Mouse (Mus musculus): ENCODE data around the gene Col1a2. TPM values are rescaled to one million over a fixed set of nuclear protein-coding genes. Genes with fewer than 3 reads are reported as not detected.
A peak's percentile ranks its signal among the peaks of the same experiment; 100 is the strongest.

Col1a2 gene
- total RNA-seq (2021) = 100 to 1,000 TPM; 127 to 394 TPM
- long read RNA-seq, experiment 1, partial matches to known transcripts = 206 of 231 reads
- long read RNA-seq, experiment 1, other reads (novel, unspliced or antisense) = 25 of 231 reads
- long read RNA-seq, experiment 2, partial matches to known transcripts = 64 of 74 reads
- long read RNA-seq, experiment 2, other reads (novel, unspliced or antisense) = 10 of 74 reads

DNA sequence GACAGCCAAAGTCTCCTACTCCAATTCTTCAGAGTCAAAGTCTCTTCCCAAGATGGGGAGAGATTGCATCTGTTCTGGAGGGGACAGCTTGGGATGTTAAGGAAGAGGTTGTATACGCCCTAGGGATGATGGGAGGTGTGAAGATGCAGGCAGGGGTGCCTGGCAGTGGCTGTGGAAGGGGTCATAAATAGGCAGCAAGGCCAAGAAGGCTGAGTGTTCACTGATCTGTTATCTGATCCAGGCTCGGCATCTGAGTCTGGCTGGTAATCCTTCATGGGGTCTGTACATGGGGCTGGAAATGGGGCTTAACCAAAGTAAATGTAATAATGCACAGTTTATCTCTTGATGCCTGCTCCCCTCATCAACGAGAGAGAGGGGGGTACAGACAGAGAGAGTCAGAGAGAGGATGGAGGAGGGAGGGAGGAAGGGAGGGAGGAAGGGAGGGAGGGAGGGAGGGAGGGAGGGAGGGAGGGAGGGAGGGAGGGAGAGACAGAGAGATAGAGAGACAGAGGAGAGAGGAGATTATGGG lies at the start of gene Col1a2:
Gene Col1a2 (plus strand): TSS at position 212 of the 529 bp plus-strand sequence.
- Histone ChIP-seq H3K4me3 (peak within 1 kb of the TSS; percentile 77), H3K27ac (peak within 1 kb of the TSS; percentile 89)
- TF ChIP-seq CTCF (IDR thresholded peaks at IDR 0.05) = no peak
- intact Hi-C loops (cut with DNase I) = loop anchor here (5.0 kb wide), 2 partner anchors 47 to 92 kb away; no protein-coding TSS in a partner anchor
- no peak for DNase-seq

DNA sequence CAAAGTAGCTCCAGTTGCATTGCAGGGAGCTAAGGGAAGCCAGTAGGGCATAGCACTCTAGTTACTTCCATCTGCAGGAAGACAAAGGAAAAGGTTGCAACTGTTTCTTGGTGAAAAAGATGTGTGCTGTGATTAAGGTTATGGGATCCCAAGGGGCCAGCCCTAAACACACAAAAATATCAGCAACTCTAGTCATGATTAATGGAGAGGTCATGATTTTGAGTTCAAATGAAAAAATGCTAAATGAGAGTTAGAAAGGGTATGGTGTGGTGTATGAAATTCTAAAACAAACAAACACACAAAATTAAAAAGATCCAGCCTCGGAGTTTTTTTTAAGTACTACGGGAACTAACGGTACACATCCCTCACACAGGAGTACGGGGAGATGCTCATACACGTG lies 49.1 kb upstream of the Col1a2 start:
- Histone ChIP-seq H3K4me3 (no peak overlapping the region), H3K27ac (peak overlapping the region; percentile 81)
- intact Hi-C loops (cut with DNase I) = loop anchor here (5.0 kb wide), 1 partner anchor 47 kb away; the partner anchor contains the start of gene Col1a2
- DNase-seq = no peak
- no peak for TF ChIP-seq CTCF (IDR thresholded peaks at IDR 0.05)

DNA sequence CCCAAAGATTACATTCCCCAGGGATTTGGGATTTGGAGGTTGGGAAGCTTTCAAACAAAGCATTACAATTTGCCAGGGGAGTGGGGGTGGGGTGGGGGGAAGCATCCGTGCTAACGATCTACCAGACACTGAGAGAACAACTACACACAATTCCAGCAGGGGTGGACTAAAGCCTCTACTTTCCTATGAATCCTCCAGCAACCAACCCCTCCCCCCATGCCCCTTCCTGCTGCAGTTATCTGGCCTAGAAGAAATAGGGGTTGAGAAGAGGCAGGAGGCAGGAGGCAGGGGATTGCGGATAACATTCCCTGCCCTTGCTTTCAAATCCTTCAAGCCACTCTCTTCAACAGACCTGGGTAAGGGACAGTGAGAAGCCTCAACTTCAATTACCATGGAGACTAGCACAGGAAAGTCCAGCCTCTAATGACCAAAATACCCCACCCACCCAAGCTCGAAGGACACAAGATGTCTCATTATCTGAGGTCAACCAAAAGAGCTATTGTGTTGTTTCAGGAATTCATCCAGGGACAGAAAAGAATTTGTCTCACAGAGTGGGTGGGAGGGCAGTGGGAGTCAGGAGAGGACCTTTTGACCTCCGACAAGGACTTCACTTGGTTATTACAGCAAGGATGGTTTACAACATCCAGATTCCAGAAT lies 48.5 kb upstream of the Col1a2 start:
- no peak for DNase-seq
- H3K4me3 ChIP-seq = no peak overlapping the region; the same call in 1 of the 2 replicates
- TF ChIP-seq CTCF (IDR thresholded peaks at IDR 0.05) = no peak
- intact Hi-C loops (cut with DNase I) = loop anchor here (5.0 kb wide), 1 partner anchor 46 kb away; the partner anchor contains the start of gene Col1a2
- H3K27ac ChIP-seq = peak overlapping the region; percentile 81

DNA sequence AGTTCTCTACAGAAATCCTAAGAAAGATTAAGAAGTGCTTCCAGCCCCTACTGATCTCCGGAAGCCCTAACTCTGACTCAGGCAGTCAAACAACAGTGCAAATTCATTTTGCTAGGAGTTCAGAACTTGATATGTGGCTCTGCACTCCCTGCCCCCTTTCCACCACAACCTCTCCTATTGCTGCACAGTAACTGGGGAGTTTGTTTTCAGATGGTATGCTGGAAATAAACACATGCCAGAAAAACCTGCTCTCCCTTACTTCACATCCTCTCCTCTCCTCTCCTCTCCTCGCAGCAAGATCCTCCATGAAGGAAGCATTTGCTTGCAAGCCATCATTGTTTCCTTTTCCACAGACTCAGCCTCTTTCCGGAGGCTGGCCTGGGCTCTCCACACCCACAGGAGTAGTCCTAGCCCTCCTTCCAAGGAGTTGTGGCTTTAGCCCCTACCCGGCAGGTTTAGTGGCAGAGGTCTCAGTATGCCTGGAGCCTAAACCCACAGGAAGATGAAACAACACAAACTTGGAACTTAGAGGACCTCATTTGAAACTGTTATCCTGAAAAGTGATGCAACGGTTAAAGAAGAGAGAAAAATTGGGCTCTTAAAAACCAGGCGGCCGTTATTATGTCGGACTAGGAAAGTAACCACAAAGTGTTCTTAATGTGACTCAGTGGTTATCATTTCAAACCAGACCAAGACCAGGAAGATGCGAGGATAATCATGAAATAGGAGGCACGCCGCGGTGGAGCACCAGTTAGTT lies 47.7 kb upstream of the Col1a2 start:
- no peak for TF ChIP-seq CTCF (IDR thresholded peaks at IDR 0.05)
- DNase-seq = peak; percentile 57
- peak overlapping the region; percentile 81 for H3K27ac ChIP-seq
- intact Hi-C loops (cut with DNase I) = loop anchor here (5.0 kb wide), 1 partner anchor 45 kb away; the partner anchor contains the start of gene Col1a2
- H3K4me3 ChIP-seq = peak overlapping the region; percentile 50

DNA sequence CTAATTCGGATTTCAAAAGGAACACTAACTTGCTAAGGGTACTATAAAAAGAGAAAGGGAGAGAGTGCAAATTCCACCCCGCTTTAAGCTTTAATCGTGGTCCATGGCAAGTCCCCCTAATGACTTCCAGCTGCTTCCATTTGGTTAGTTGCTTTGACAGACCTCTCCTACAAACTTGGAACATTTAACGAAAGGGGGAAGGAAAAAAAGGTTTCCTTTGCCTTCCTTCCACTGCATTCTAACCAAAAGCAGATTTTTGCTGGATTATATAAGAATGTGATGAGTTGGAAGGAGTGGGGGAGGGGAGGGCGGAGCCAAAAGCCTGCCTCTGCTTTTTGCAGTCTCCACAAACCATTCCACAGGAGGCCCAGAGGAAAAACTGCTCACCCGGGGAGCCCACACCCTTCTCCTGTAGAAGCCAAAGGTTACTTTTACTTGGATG lies 47.0 kb upstream of the Col1a2 start:
- Histone ChIP-seq H3K4me3 (peak overlapping the region; percentile 50), H3K27ac (peak overlapping the region; percentile 81)
- intact Hi-C loops (cut with DNase I) = loop anchor here (5.0 kb wide), 1 partner anchor 45 kb away; the partner anchor contains the start of gene Col1a2
- TF ChIP-seq CTCF (IDR thresholded peaks at IDR 0.05) = no peak
- DNase-seq = peak; percentile 80

DNA sequence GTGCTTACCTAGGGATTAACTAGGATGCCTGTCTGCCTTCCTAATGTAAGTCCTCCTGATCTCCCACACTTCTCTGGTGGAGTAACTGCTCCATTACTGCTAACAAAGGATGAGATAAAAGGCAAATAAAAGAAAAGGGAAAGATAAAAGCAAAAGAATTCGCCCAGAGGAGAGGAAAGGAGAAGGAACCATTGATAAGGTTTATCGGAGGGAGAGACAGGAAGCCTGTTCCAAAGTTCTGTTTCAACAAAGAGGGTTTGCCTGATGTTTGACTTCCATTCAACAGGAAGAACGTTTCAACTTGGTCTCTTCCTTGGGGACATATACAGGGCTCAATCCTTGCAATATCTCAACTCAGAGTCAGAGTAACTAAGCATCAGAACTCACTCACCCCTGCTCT lies 39.3 kb upstream of the Col1a2 start:
- DNase-seq = no peak
- Histone ChIP-seq H3K27ac (peak overlapping the region; percentile 54; the same call in 1 of the 2 replicates), H3K4me3 (0 out of 2 replicates have a peak overlapping the region, but pooled peaks have one; percentile 15)
- intact Hi-C loops (cut with DNase I) = no loop called here
- TF ChIP-seq CTCF (IDR thresholded peaks at IDR 0.05) = no peak

DNA sequence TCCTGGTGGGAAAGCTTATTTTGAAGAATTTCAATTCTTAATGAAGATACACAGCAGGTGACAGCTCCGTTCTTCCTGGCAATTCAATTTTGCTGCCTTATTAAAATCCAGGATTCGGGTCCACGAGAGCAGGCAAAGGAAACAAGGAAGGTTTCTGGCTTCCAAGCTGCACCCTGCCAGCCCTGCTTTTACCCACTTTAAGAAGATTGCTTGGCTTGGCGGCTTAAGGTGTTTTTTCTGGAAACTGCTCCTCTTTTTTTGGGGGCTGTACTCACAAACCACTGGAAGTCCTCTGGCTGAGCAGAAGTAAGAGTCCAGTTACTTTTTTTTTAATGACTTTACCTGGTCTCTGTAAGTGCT lies 21.1 kb upstream of the Col1a2 start:
- no peak for DNase-seq
- intact Hi-C loops (cut with DNase I) = no loop called here
- peak overlapping the region; percentile 80 for H3K27ac ChIP-seq
- peak overlapping the region; percentile 53 for H3K4me3 ChIP-seq
- TF ChIP-seq CTCF (IDR thresholded peaks at IDR 0.05) = no peak

DNA sequence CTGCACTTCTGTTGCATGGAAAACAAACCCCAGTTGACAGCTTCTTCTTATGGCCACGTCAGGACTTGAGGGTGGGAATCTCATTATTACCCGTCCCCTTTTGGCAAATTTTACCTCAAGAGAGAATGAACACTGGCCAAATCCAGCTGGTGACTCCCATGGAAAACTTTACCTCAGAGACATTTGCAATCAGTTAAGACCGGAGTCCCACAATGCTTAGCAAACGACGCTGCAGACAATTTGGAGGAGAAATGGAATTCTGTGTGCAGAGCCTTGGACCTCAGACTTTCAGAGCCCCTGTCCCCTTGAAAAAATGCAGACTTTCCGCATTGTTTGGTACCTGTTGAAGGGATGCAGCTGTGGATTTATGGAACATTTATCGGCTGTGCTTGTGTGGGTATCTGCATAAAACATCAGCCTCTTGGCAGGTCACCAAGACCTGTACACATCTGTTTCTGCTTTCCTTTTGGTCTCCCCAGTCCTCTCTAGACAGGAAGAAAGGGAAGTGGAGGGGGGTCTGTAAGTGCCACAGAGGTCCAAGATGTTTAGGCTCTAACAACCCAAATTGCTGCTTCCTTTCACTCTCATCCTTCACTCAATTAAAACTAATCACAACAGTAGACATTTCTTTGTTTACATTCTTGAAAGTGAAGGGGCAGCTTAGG lies 20.5 kb upstream of the Col1a2 start:
- intact Hi-C loops (cut with DNase I) = no loop called here
- TF ChIP-seq CTCF (IDR thresholded peaks at IDR 0.05) = no peak
- DNase-seq = peak; percentile 28
- Histone ChIP-seq H3K27ac (peak overlapping the region; percentile 80), H3K4me3 (peak overlapping the region; percentile 53)

DNA sequence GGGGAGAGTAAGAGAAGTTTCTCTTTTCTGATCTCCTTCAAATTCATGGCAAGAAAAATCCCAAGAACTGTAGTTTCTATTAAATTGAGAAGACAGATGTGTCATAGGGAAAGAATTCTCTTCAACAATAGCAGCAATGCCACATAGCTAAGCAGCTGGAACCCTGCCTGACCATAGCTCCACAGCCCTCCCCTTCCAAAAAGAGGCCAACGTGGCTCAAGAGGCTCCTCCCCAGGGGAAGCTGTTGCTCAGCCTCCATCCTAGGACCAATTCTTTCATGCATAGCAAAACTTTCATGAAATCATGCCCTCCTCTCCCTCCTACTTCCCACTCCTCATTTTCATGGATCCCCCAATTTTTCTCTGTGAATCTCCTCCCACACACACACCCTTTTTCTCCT lies 16.3 kb upstream of the Col1a2 start:
- peak overlapping the region; percentile 77 for H3K27ac ChIP-seq
- peak overlapping the region; percentile 53 for H3K4me3 ChIP-seq
- intact Hi-C loops (cut with DNase I) = loop anchor here (5.0 kb wide), 1 partner anchor 71 kb away; no protein-coding TSS in a partner anchor
- no peak for TF ChIP-seq CTCF (IDR thresholded peaks at IDR 0.05)
- peak; percentile 82 for DNase-seq

DNA sequence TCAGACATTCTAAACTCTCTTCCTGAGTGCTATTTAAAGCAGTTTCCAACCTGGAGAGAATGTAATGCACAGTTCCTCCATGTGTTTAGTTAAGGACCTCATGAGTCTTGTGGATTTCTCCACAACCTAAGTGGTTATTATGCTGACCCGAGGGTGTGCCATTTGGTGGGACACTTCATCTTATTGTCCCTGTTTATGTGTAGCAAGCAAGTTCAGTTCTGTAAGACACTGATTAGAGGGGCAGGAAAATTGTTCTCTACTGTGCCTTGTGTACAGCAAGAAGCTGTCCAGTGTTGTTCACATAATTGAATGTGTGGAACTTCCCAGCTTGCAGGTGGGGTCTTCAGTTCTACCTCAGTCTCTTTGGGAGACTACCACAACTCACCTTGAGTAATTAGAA lies 15.6 kb upstream of the Col1a2 start:
- H3K27ac ChIP-seq = peak overlapping the region; percentile 77
- TF ChIP-seq CTCF (IDR thresholded peaks at IDR 0.05) = no peak
- peak overlapping the region; percentile 53 for H3K4me3 ChIP-seq
- no peak for DNase-seq
- intact Hi-C loops (cut with DNase I) = loop anchor here (5.0 kb wide), 1 partner anchor 72 kb away; no protein-coding TSS in a partner anchor

DNA sequence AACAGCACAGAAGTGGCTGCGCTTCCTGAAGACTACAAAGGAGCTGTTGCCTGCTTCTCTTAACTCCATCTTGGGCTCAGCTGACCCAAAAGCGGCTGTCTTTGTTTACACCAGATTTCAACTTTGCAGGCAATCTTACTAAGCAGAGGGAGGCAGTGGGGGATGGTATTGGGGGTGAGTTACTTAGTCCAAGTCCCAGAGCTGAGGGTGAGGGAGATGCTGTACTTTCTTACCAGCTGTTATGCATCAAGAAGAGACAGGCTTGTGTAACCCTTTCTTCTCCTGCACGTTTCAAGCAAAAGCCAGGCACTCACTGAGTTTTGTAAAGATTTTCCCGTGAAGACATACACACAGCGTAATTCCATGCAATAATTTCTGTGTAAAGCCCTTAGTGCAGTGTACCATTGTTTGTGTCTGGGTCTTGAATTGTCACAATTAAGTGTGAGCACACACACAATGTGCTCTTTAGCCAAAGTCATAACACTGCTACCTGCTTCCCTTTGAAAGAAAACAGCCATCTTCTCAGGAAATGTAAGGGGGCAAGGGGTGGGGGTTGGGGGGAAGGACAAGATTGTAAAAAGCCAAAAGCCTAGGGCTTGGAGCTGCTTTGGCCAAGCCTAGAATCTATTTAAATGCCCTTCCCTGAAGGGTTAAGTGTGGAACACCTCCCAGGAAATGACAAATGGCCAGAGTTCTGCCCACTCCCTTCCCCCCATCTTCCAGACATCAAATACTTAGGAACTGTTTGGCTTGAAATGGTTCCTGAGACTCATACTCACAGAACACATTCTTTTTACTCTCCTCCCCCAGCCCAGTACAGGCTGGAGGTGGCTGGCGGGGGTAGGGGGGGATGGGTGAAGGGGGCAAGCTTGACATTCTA lies 15.0 kb upstream of the Col1a2 start:
- intact Hi-C loops (cut with DNase I) = loop anchor here (5.0 kb wide), 1 partner anchor 72 kb away; no protein-coding TSS in a partner anchor
- TF ChIP-seq CTCF (IDR thresholded peaks at IDR 0.05) = no peak

More for the DNA sequence above, 15.0 kb upstream of the Col1a2 start:
- peak overlapping the region; percentile 53 for H3K4me3 ChIP-seq
- DNase-seq = peak; percentile 71
- peak overlapping the region; percentile 77 for H3K27ac ChIP-seq

Measured in gastrocnemius, adult 2 months (tissue).